9 mouse cellular contexts compared by ENCODE assay signal in genomic region chr11:98944897-98945604, GRCm38 (mm10). TPM values are rescaled to one million over a fixed set of nuclear protein-coding genes. Genes with fewer than 3 reads are reported as not detected.
A peak's percentile ranks its signal among the peaks of the same experiment; 100 is the strongest.
DNase-seq lines count a peak whose midpoint lies in the region; ATAC-seq and TF ChIP-seq lines count a peak whose summit lies in the region.
"Had no signal": no experiment of that assay in that cellular context is flagged by ENCODE, and none has a peak within 500 bp of the region (broad histone marks: within the 10 kb centered on the region; RNA-seq: fewer than 3 reads in every experiment).

No protein-coding gene starts in this region.

- H3K27ac ChIP-seq in forebrain, embryonic 10.5 days, result peak overlapping the region; percentile 90
- H3K27ac ChIP-seq in forebrain, embryonic 12.5 days, result no peak overlapping the region
- 0 out of 2 replicates have a peak overlapping the region, but pooled peaks have one; percentile 9 for H3K27ac ChIP-seq in midbrain, embryonic 14.5 days (replicated peaks; ENCODE audit: low read depth, low read length)
- no peak overlapping the region for H3K27ac ChIP-seq in midbrain, postnatal 0 days (ENCODE audit: low read depth, low read length)
- 0 out of 2 replicates have a peak overlapping the region, but pooled peaks have one; percentile 16 for H3K27ac ChIP-seq in limb, embryonic 14.5 days (replicated peaks; ENCODE audit: low read depth, low read length)
- no peak overlapping the region for H3K27ac ChIP-seq in left cerebral cortex, adult 2 months

- no peak for DNase-seq in forebrain, embryonic 10.5 days (ENCODE audit: extremely low spot score, low spot score)
- DNase-seq in midbrain, embryonic 14.5 days, result no peak
- no peak for DNase-seq in midbrain, postnatal 0 days (ENCODE audit: low spot score)
- DNase-seq in limb, embryonic 14.5 days (ENCODE audit: low spot score), result no peak
- peak; percentile 66 for DNase-seq in thymus, postnatal 4 days
- no peak for DNase-seq in layer of hippocampus, postnatal 36 days
- DNase-seq in left cerebral cortex, adult 2 months (ENCODE audit: extremely low spot score in 1 of 2, low spot score in 2 of 2), result no peak
- DNase-seq: cerebellum, postnatal 25 days had no signal

- no peak for TF ChIP-seq POLR2A in limb, embryonic 14.5 days (IDR thresholded peaks at IDR 0.05; ENCODE audit: borderline replicate concordance, extremely low read depth, insufficient read depth, insufficient read length)

- H3K9me3 ChIP-seq in forebrain, embryonic 10.5 days, result no peaks in the 10 kb centered on the region
- H3K9me3 ChIP-seq in forebrain, embryonic 12.5 days, result no peaks in the 10 kb centered on the region
- no peaks in the 10 kb centered on the region for H3K9me3 ChIP-seq in midbrain, embryonic 14.5 days (ENCODE audit: control insufficient read depth, low read length)
- H3K9me3 ChIP-seq in midbrain, postnatal 0 days (ENCODE audit: low read length), result no peaks in the 10 kb centered on the region
- no peaks in the 10 kb centered on the region for H3K9me3 ChIP-seq in limb, embryonic 14.5 days (ENCODE audit: control insufficient read depth, low read length)

- no peak overlapping the region for H3K4me2 ChIP-seq in forebrain, embryonic 12.5 days
- H3K4me2 ChIP-seq in midbrain, embryonic 14.5 days (ENCODE audit: low read length), result no peak overlapping the region
- H3K4me2 ChIP-seq in midbrain, postnatal 0 days (ENCODE audit: low read depth, low read length, poor library complexity, severe bottlenecking), result no peak overlapping the region
- peak overlapping the region; percentile 90; the same call in 1 of the 2 replicates for H3K4me2 ChIP-seq in limb, embryonic 14.5 days (replicated peaks; ENCODE audit: low read depth, low read length, severe bottlenecking)

- no peak for TF ChIP-seq CTCF in midbrain, postnatal 0 days (IDR thresholded peaks at IDR 0.05)
- TF ChIP-seq CTCF in left cerebral cortex, adult 2 months (IDR thresholded peaks at IDR 0.05), result no peak

- H3K4me1 ChIP-seq in forebrain, embryonic 10.5 days, result peaks cover 80% of the 10 kb centered on the region
- peaks cover 60% of the 10 kb centered on the region for H3K4me1 ChIP-seq in forebrain, embryonic 12.5 days
- H3K4me1 ChIP-seq in midbrain, embryonic 14.5 days (ENCODE audit: control insufficient read depth, insufficient read depth, low read length), result peaks cover 20% of the 10 kb centered on the region
- peaks cover 8% of the 10 kb centered on the region; the same call in 1 of the 2 replicates for H3K4me1 ChIP-seq in midbrain, postnatal 0 days (ENCODE audit: insufficient read depth, low read length)
- peaks cover 79% of the 10 kb centered on the region for H3K4me1 ChIP-seq in limb, embryonic 14.5 days (ENCODE audit: control insufficient read depth, insufficient read depth, low read length)

- intact Hi-C loops in left cerebral cortex, adult 2 months (cut with DNase I), result no loop called here

- no peak for ATAC-seq in forebrain, embryonic 12.5 days (ENCODE audit: low FRiP score)
- no peak for ATAC-seq in midbrain, embryonic 14.5 days (ENCODE audit: low FRiP score, low TSS enrichment)
- ATAC-seq in midbrain, postnatal 0 days (ENCODE audit: low FRiP score), result no peak
- no peak for ATAC-seq in limb, embryonic 14.5 days (ENCODE audit: low FRiP score, low read depth)

- H3K4me3 ChIP-seq in forebrain, embryonic 10.5 days, result peak overlapping the region; percentile 5; the same call in 1 of the 2 replicates
- H3K4me3 ChIP-seq in forebrain, embryonic 12.5 days (replicated peaks), result no peak overlapping the region
- no peak overlapping the region for H3K4me3 ChIP-seq in midbrain, embryonic 14.5 days (replicated peaks; ENCODE audit: low read depth, low read length)
- H3K4me3 ChIP-seq in midbrain, postnatal 0 days (ENCODE audit: low read depth, low read length), result no peak overlapping the region
- peak overlapping the region; percentile 7; the same call in 1 of the 2 replicates for H3K4me3 ChIP-seq in limb, embryonic 14.5 days (replicated peaks; ENCODE audit: low read length)
- no peak overlapping the region for H3K4me3 ChIP-seq in left cerebral cortex, adult 2 months

- WGBS in forebrain, embryonic 10.5 days, result 28% methylated on average over 11 of the region's 11 CpGs
- WGBS in forebrain, embryonic 12.5 days, result 30% methylated on average over 11 of the region's 11 CpGs
- 30% methylated on average over 10 of the region's 11 CpGs for WGBS in midbrain, embryonic 14.5 days
- 28% methylated on average over 11 of the region's 11 CpGs for WGBS in midbrain, postnatal 0 days
- WGBS in limb, embryonic 14.5 days, result 37% methylated on average over 11 of the region's 11 CpGs

- no peak overlapping the region for H3K9ac ChIP-seq in forebrain, embryonic 12.5 days
- H3K9ac ChIP-seq in midbrain, embryonic 14.5 days (replicated peaks; ENCODE audit: low read length), result no peak overlapping the region
- H3K9ac ChIP-seq in midbrain, postnatal 0 days (replicated peaks; ENCODE audit: low read length, poor library complexity, severe bottlenecking), result no peak overlapping the region
- 0 out of 2 replicates have a peak overlapping the region, but pooled peaks have one; percentile 38 for H3K9ac ChIP-seq in limb, embryonic 14.5 days (ENCODE audit: low read depth, low read length, severe bottlenecking)

- peaks cover 3% of the 10 kb centered on the region for H3K27me3 ChIP-seq in forebrain, embryonic 10.5 days (ENCODE audit: poor library complexity, severe bottlenecking)
- H3K27me3 ChIP-seq in forebrain, embryonic 12.5 days, result no peaks in the 10 kb centered on the region
- no peaks in the 10 kb centered on the region for H3K27me3 ChIP-seq in midbrain, embryonic 14.5 days (ENCODE audit: control insufficient read depth, insufficient read depth, low read length)
- H3K27me3 ChIP-seq in midbrain, postnatal 0 days (ENCODE audit: insufficient read depth, low read length), result no peaks in the 10 kb centered on the region
- H3K27me3 ChIP-seq in limb, embryonic 14.5 days (ENCODE audit: control insufficient read depth, insufficient read depth, low read length), result no peaks in the 10 kb centered on the region

- peaks cover 5% of the 10 kb centered on the region for H3K36me3 ChIP-seq in forebrain, embryonic 10.5 days (replicated peaks)
- H3K36me3 ChIP-seq in forebrain, embryonic 12.5 days (replicated peaks), result no peaks in the 10 kb centered on the region
- H3K36me3 ChIP-seq in midbrain, embryonic 14.5 days (ENCODE audit: control insufficient read depth, insufficient read depth, low read length), result no peaks in the 10 kb centered on the region
- no peaks in the 10 kb centered on the region for H3K36me3 ChIP-seq in midbrain, postnatal 0 days (ENCODE audit: insufficient read depth, low read length)
- H3K36me3 ChIP-seq in limb, embryonic 14.5 days (ENCODE audit: control insufficient read depth, insufficient read depth, low read length), result peaks cover 29% of the 10 kb centered on the region

RNA-seq across cellular contexts. Expression of gene Rara, which starts 17.4 kb away (rescaled TPM):
- 16.9 and 19.3 TPM in 2 replicates for polyA plus RNA-seq in forebrain, embryonic 10.5 days (2016; fragmentation: Nextera tagmentation; extraction: Ambion mirVana)
- polyA plus RNA-seq in forebrain, embryonic 12.5 days (2016; fragmentation: Nextera tagmentation; extraction: Ambion mirVana), result 14.0 and 16.4 TPM in 2 replicates
- polyA plus RNA-seq in midbrain, embryonic 14.5 days (2014; fragmentation: Nextera tagmentation; extraction: Ambion mirVana), result 8.8 and 11.0 TPM in 2 replicates
- 14.3 and 20.4 TPM in 2 replicates for total RNA-seq in midbrain, postnatal 0 days (2014; rRNA removed)
- 8.2 and 8.7 TPM in 2 replicates for polyA plus RNA-seq in midbrain, postnatal 0 days (2015; fragmentation: Nextera tagmentation; extraction: Ambion mirVana)
- polyA plus RNA-seq in limb, embryonic 14.5 days (2012; rRNA removed), result 39.8 and 57.0 TPM in 2 replicates
- polyA plus RNA-seq in limb, embryonic 14.5 days (2014; fragmentation: Nextera tagmentation; extraction: Ambion mirVana), result 52.4 and 58.3 TPM in 2 replicates
- 10 to 100 TPM; 18.5 to 18.7 TPM for total RNA-seq in layer of hippocampus, postnatal 36 days (2021)
- total RNA-seq in left cerebral cortex, adult 2 months (2021), result 10 to 100 TPM; 14.0 to 18.7 TPM

RNA-seq across cellular contexts. Expression of gene Cdc6, which starts 37.5 kb away (rescaled TPM):
- 68.7 and 75.8 TPM in 2 replicates for polyA plus RNA-seq in forebrain, embryonic 10.5 days (2016; fragmentation: Nextera tagmentation; extraction: Ambion mirVana)
- 38.0 and 43.1 TPM in 2 replicates for polyA plus RNA-seq in forebrain, embryonic 12.5 days (2016; fragmentation: Nextera tagmentation; extraction: Ambion mirVana)
- 2.5 and 5.6 TPM in 2 replicates for polyA plus RNA-seq in midbrain, embryonic 14.5 days (2014; fragmentation: Nextera tagmentation; extraction: Ambion mirVana)
- 0.19 and 0.44 TPM in 2 replicates for total RNA-seq in midbrain, postnatal 0 days (2014; rRNA removed)
- 0.52 and 0.65 TPM in 2 replicates for polyA plus RNA-seq in midbrain, postnatal 0 days (2015; fragmentation: Nextera tagmentation; extraction: Ambion mirVana)
- polyA plus RNA-seq in limb, embryonic 14.5 days (2012; rRNA removed), result 13.1 and 15.6 TPM in 2 replicates
- polyA plus RNA-seq in limb, embryonic 14.5 days (2014; fragmentation: Nextera tagmentation; extraction: Ambion mirVana), result 25.2 and 25.8 TPM in 2 replicates
- total RNA-seq in layer of hippocampus, postnatal 36 days (2021), result under 1 TPM; 0.50 to 0.88 TPM
- total RNA-seq in left cerebral cortex, adult 2 months (2021), result under 1 TPM; 0.35 to 0.36 TPM

RNA-seq across cellular contexts. Expression of gene Gjd3, which starts 37.8 kb away (rescaled TPM):
- polyA plus RNA-seq in forebrain, embryonic 10.5 days (2016; fragmentation: Nextera tagmentation; extraction: Ambion mirVana), result 0.20 and 0.24 TPM in 2 replicates
- polyA plus RNA-seq in forebrain, embryonic 12.5 days (2016; fragmentation: Nextera tagmentation; extraction: Ambion mirVana), result 0.24 and 0.47 TPM in 2 replicates
- polyA plus RNA-seq in midbrain, embryonic 14.5 days (2014; fragmentation: Nextera tagmentation; extraction: Ambion mirVana), result 0.70 and 2.0 TPM in 2 replicates
- total RNA-seq in midbrain, postnatal 0 days (2014; rRNA removed), result 3.0 and 5.1 TPM in 2 replicates
- 4.5 and 5.1 TPM in 2 replicates for polyA plus RNA-seq in midbrain, postnatal 0 days (2015; fragmentation: Nextera tagmentation; extraction: Ambion mirVana)
- 1.3 and 2.2 TPM in 2 replicates for polyA plus RNA-seq in limb, embryonic 14.5 days (2012; rRNA removed)
- 0.41 and 0.45 TPM in 2 replicates for polyA plus RNA-seq in limb, embryonic 14.5 days (2014; fragmentation: Nextera tagmentation; extraction: Ambion mirVana)
- total RNA-seq in layer of hippocampus, postnatal 36 days (2021), result 1 to 10 TPM in 1 of 2 experiments, under 1 TPM in 1; 0.96 to 1.1 TPM
- total RNA-seq in left cerebral cortex, adult 2 months (2021), result 1 to 10 TPM; 1.4 to 3.2 TPM

Comparison
In these comparisons a context has a peak if more than half of its experiments do, and no peak if none do; other contexts are left out.
1. H3K27ac ChIP-seq: peak in forebrain, embryonic 10.5 days (single experiment), midbrain, embryonic 14.5 days (single experiment) and limb, embryonic 14.5 days (single experiment); none in forebrain, embryonic 12.5 days (single experiment), midbrain, postnatal 0 days (single experiment) and left cerebral cortex, adult 2 months (single experiment).
2. H3K4me3 ChIP-seq: peak in forebrain, embryonic 10.5 days (single experiment) and limb, embryonic 14.5 days (single experiment); none in forebrain, embryonic 12.5 days (single experiment), midbrain, embryonic 14.5 days (single experiment), midbrain, postnatal 0 days (single experiment) and left cerebral cortex, adult 2 months (single experiment).